Mouse (Mus musculus) heart, postnatal 0 days (tissue): ENCODE results near the gene Kti12.

Source experiments
- CTCF ChIP-seq: IDR thresholded peaks from 2 replicates; pipeline ENCODE4 v1.5.1; 2016; ENCODE audit warnings: antibody characterized with exemption, control low read depth, low read depth
- EP300 ChIP-seq: IDR thresholded peaks from 2 replicates; pipeline ENCODE4 v1.6.1; 2016; ENCODE audit warnings: antibody characterized with exemption, low read depth

- no peak for TF ChIP-seq CTCF
- TF ChIP-seq EP300 = no peak
Observed at GRCm38 (mm10) chr4:108835496-108835895, 12.1 kb upstream of the Kti12 start.
